Mouse (Mus musculus) lung, adult 2 months (tissue): Measurements from ENCODE around the gene Dusp1.

Source experiments
- CTCF ChIP-seq: fragments of 200-500 bp; IDR thresholded peaks from 2 replicates; pipeline ENCODE4 v1.5.1; 2011; ENCODE audit warnings: mild to moderate bottlenecking, low read length, control low read depth; ENCODE audit not compliant: insufficient read depth
- POLR2A ChIP-seq: fragments of 200-500 bp; IDR thresholded peaks from 2 replicates; pipeline ENCODE4 v1.6.1; 2011; ENCODE audit warnings: low read depth, mild to moderate bottlenecking, control low read depth, low read length, borderline replicate concordance; ENCODE audit errors: extremely low read depth

DNA sequence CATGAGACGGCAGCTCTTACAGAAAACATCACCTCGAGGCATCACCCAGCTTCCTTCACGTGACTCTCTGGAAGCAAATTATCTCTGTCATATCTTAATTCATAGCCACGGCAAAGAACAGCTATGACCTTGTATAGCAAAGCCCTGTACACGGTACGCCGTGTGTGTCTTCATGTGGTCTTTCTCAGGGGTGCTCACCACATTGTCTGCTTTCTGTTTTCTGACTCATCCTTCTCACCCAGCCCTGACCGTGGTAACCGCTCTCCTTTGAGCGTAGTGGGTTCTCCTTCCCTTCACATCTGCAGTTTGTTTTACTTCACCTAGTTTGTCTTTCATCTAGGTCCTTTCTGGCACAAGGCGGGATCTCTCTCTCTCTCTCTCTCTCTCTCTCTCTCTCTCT lies 10.3 kb upstream of the Dusp1 start:
- no peak for TF ChIP-seq POLR2A
- no peak for TF ChIP-seq CTCF
